Mouse (Mus musculus) mouse embryonic stem cell (cell line): ENCODE measurements around the gene Rplp2.
"Not testable (repeated sequence)": the region's sequence is repeated elsewhere in the genome, so short reads cannot be mapped to it uniquely, and the experiment has no call there.

Experiments
- in situ Hi-C, 2 experiments: fragments of 300-500 bp; cut with MboI; formaldehyde crosslinking; loops; 1 replicate in 1 of 2; 3 replicates in 1 of 2; pipeline ENCODE4 v1.14.3; 2019 to 2020; ENCODE audit warnings: low sequenced_read_pairs in 2 of 2, low pct_unique_long_range_greater_than_20kb in 1 of 2, mixed read lengths in 1 of 2; ENCODE audit not compliant: unreplicated experiment in 1 of 2

Rplp2 gene

GRCm38 (mm10) chr7:141447110-141447991 lies at the start of gene Rplp2:
Gene Rplp2 (plus strand): TSS chr7:141447370.
- in situ Hi-C loops: no loop called here

GRCm38 (mm10) chr7:141403305-141403704 lies 43.9 kb upstream of the Rplp2 start:
- in situ Hi-C loops: no loop called here

GRCm38 (mm10) chr7:141405466-141405865 lies 41.7 kb upstream of the Rplp2 start:
- in situ Hi-C loops: no loop called here

GRCm38 (mm10) chr7:141407670-141408069 lies 39.5 kb upstream of the Rplp2 start:
- in situ Hi-C loops: not testable (repeated sequence)

GRCm38 (mm10) chr7:141408833-141409232 lies 38.3 kb upstream of the Rplp2 start:
- in situ Hi-C loops: no loop called here

- in situ Hi-C loops: no loop called here
Measured at GRCm38 (mm10) chr7:141410631-141411030, 36.5 kb upstream of the Rplp2 start.

- in situ Hi-C loops: no loop called here
Measured at GRCm38 (mm10) chr7:141411667-141412066, 35.5 kb upstream of the Rplp2 start.

- in situ Hi-C loops: no loop called here
Measured at GRCm38 (mm10) chr7:141413331-141413730, 33.8 kb upstream of the Rplp2 start.

GRCm38 (mm10) chr7:141413809-141414584 lies 33.2 kb upstream of the Rplp2 start, which contains the start of gene Gatd1:
Gene Gatd1 (minus strand): TSS chr7:141414136.
- in situ Hi-C loops: no loop called here

- in situ Hi-C loops: no loop called here
Measured at GRCm38 (mm10) chr7:141416144-141416841, 30.9 kb upstream of the Rplp2 start.

GRCm38 (mm10) chr7:141417731-141418681 lies 29.2 kb upstream of the Rplp2 start:
- in situ Hi-C loops: no loop called here

- in situ Hi-C loops: no loop called here
Measured at GRCm38 (mm10) chr7:141418970-141419369, 28.2 kb upstream of the Rplp2 start.

GRCm38 (mm10) chr7:141420030-141420702 lies 27.0 kb upstream of the Rplp2 start:
- in situ Hi-C loops: no loop called here

GRCm38 (mm10) chr7:141423811-141424210 lies 23.4 kb upstream of the Rplp2 start:
- in situ Hi-C loops: no loop called here

GRCm38 (mm10) chr7:141426948-141427730 lies 20.0 kb upstream of the Rplp2 start:
- in situ Hi-C loops: no loop called here

GRCm38 (mm10) chr7:141428701-141429100 lies 18.5 kb upstream of the Rplp2 start:
- in situ Hi-C loops: no loop called here

- in situ Hi-C loops: no loop called here
Measured at GRCm38 (mm10) chr7:141429310-141429709, 17.9 kb upstream of the Rplp2 start, which contains the start of gene Cend1. Gene Cend1 (minus strand): TSS chr7:141429491.
